Mouse (Mus musculus): Measurements from ENCODE around the gene Smyd5.
"Not testable (repeated sequence)": the region's sequence is repeated elsewhere in the genome, so short reads cannot be mapped to it uniquely, and the experiment has no call there.

The Smyd5 gene

GRCm38 (mm10) chr6:85445286-85445685 lies 13.5 kb downstream of the Smyd5 start:
- DNase-seq (ENCODE audit: extremely low read depth, insufficient read length, low spot score), result no peak

DNA sequence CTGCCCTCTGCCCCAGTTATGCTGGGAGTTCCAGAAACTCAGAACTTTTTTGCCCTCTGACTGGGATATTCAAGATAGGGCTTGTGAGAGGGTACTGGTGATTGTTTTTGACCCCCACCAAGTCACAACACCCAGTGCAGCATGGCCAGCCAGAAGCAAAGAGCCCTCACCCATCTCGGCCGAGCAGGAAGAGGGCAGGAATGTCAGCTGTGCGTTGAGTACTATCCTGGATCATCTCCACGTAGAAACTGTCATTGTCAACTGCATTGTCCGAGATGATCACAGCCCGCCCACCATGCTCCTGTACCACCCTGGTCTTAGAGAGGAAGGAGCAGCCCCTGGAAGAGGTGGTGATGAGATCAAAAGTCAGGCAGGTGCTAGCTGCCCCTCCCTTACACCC lies 15.6 kb downstream of the Smyd5 start:
- DNase-seq (ENCODE audit: extremely low read depth, insufficient read length, low spot score), result no peak

DNA sequence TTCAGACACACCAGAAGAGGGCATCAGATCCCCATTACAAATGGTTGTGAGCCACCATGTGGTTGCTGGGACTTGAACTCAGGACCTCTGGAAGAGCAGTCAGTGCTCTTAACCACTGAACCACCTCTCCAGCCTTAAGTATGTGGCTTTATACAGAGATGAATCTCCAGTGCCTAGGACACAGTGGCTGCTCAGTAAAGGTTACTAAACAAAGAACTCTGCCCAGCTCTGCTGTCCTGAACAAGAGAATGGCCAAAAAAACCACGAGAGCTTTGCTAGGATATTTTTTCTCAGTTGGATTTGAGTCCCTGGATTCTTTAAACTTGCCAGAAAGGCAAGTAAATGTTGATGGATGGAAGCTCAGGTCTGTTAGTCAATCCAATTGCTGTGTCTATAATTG lies 18.4 kb downstream of the Smyd5 start:
- DNase-seq (ENCODE audit: extremely low read depth, insufficient read length, low spot score), result not testable (repeated sequence)

GRCm38 (mm10) chr6:85450697-85451663 lies 19.2 kb downstream of the Smyd5 start, which contains the start of gene Cct7:
Gene Cct7, plus strand, starts transcription at chr6:85451514.
- peak; percentile 97 for DNase-seq (ENCODE audit: extremely low read depth, insufficient read length, low spot score)

GRCm38 (mm10) chr6:85451664-85452410 lies 20.0 kb downstream of the Smyd5 start, which contains the start of gene Pradc1:
Gene Pradc1, minus strand, starts transcription at chr6:85451970.
- peak; percentile 93 for DNase-seq (ENCODE audit: extremely low read depth, insufficient read length, low spot score)

GRCm38 (mm10) chr6:85452411-85452665 lies 20.5 kb downstream of the Smyd5 start:
- no peak for DNase-seq (ENCODE audit: extremely low read depth, insufficient read length, low spot score)

GRCm38 (mm10) chr6:85452816-85453215 lies 21.0 kb downstream of the Smyd5 start:
- peak; percentile 25 for DNase-seq (ENCODE audit: extremely low read depth, insufficient read length, low spot score)

DNA sequence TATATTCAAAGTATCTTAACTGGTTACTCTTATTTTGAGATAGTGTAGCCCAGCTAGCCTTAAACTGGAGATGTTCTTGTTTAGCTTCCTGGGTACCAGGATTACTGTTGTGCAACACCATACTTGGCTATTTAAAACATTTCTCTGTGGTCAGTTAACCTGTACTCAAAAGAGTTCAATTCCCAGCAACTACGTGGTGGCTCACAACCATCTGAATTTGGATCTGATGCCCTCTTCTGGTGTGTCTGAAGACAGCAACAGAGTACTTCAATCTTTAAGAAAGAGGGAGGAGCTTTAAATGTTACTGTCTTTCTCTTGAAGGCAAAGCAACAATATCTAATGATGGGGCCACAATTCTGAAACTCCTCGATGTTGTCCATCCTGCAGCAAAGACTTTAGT lies 27.8 kb downstream of the Smyd5 start:
- DNase-seq (ENCODE audit: extremely low read depth, insufficient read length, low spot score), result no peak

- no peak for DNase-seq (ENCODE audit: extremely low read depth, insufficient read length, low spot score)
Measured at GRCm38 (mm10) chr6:85465381-85465780, 33.6 kb downstream of the Smyd5 start.

GRCm38 (mm10) chr6:85469660-85470430 lies 38.1 kb downstream of the Smyd5 start:
- no peak for DNase-seq (ENCODE audit: extremely low read depth, insufficient read length, low spot score)

- DNase-seq (ENCODE audit: extremely low read depth, insufficient read length, low spot score), result no peak
Measured at GRCm38 (mm10) chr6:85471962-85472361, 40.2 kb downstream of the Smyd5 start.

GRCm38 (mm10) chr6:85472542-85472941 lies 40.8 kb downstream of the Smyd5 start:
- DNase-seq (ENCODE audit: extremely low read depth, insufficient read length, low spot score), result no peak

DNA sequence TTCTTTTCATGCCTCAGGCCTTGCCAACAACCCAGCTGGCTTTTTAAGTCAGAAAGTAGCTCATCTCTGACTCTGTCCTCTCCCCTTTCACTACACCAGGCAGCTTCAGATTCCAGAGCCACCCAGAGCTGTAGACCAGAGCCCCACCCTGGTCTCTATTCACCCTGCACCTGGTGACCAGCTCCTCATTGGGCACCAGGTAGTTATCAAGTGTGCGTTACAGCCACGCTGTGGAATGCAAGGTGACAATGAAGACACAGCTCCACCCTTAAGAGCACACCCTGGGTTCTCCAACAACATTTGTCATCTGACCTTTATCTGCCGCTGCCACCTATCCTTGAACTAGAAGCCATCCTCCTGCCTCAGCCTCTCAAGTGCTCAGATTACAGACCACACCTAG lies 43.8 kb downstream of the Smyd5 start:
- DNase-seq (ENCODE audit: extremely low read depth, insufficient read length, low spot score), result no peak

DNA sequence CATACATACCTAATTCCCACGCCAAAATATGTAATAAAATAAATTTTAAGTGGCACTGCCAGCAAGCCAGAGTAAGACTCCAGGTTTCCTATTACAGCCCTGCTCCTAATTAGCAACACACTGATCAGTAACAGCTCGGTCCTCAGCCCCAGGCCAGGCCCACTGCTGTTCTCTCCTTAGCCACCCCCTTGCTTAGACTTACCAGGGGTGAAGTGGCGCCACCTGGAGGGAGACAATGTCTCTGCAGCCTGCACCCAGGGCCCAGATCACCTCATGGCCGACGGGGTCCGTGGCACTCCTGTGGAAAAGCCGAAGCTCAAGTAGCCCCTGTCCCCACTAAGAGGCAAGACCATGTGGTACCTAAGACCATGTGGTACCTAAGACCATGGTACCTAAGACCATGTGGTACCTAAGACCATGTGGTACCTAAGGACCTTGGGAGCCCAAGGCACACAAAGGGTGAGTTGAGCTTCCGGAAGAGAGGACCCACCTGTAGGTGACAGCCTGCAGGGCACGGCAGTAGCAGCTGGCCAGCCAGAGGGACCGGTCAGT lies 45.7 kb downstream of the Smyd5 start:
- no peak for DNase-seq (ENCODE audit: extremely low read depth, insufficient read length, low spot score)

- no peak for DNase-seq (ENCODE audit: extremely low read depth, insufficient read length, low spot score)
Measured at GRCm38 (mm10) chr6:85478416-85478815, 46.6 kb downstream of the Smyd5 start.

DNA sequence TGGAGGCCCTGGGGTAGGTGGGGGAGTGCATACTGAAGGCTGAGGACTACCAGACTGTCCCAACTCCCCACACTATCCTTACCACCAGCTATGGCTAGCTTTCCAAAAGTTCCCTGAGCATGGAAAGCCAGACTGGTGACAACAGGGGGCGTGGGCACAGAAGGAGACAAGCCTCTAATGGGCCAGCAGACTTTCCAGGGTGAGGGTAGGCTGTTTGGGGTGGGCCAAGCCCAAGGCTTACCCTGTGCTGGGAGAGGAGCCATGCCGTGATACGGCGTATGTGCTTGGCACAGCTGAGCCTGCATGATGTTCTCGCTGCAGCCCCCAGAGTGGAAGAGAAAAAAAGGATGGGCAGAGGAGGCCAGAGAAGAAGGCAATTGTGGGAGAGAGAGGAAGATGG lies 48.2 kb downstream of the Smyd5 start:
- no peak for DNase-seq (ENCODE audit: extremely low read depth, insufficient read length, low spot score)

DNA sequence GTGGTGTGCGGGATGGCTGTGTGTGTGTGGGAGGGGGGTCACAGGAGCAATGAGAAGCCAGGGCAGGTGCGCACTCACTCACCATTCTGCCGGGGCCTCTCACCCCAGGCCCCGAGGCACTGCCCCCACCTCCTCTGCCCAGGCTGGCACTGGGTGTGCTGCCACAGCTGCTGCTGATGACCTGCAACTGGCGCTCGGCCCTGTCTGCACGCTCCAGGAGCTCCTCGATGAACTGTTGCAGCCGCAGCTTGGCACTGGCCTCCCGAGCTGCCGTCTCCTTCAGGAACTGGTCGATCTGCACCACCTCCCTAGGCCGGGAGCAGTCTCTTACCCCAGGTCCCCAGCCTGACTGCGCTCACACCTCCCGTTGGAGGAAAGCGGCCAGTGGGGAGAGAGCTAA lies 48.9 kb downstream of the Smyd5 start:
- DNase-seq (ENCODE audit: extremely low read depth, insufficient read length, low spot score), result no peak

GRCm38 (mm10) chr6:85483843-85484721 lies 52.3 kb downstream of the Smyd5 start:
- DNase-seq (ENCODE audit: extremely low read depth, insufficient read length, low spot score), result no peak

GRCm38 (mm10) chr6:85485738-85486137 lies 53.9 kb downstream of the Smyd5 start:
- DNase-seq (ENCODE audit: extremely low read depth, insufficient read length, low spot score), result no peak

DNA sequence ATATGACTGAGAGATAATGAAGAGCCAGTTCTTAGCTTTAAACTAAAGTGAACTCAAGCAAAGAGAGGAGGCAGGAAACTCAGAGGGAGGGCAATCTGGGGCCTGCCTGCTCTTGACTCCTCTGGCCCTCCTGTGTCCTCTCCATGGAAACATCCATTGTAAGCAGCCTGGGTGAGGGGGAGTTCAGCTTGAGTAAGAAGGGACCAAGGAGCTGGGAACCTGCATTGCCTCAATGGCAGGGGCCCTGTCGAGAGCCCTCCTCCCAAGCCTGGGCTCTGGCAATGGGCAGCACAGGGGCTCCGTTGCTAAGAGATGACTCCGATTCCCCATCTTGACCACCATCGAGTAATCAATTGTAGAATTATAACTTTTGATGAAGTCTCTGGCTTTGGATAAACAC lies 56.7 kb downstream of the Smyd5 start:
- DNase-seq (ENCODE audit: extremely low read depth, insufficient read length, low spot score), result no peak

All from 3134 (cell line).